Mouse (Mus musculus): Measurements from ENCODE around the gene Hsp90b1. TPM values are rescaled to one million over a fixed set of nuclear protein-coding genes. Genes with fewer than 3 reads are reported as not detected.
A peak's percentile ranks its signal among the peaks of the same experiment; 100 is the strongest.
"Not testable (repeated sequence)": the region's sequence is repeated elsewhere in the genome, so short reads cannot be mapped to it uniquely, and the experiment has no call there.

Gene Hsp90b1
- polyA plus RNA-seq, 1 experiment from 2014 or later = 246 TPM

DNA sequence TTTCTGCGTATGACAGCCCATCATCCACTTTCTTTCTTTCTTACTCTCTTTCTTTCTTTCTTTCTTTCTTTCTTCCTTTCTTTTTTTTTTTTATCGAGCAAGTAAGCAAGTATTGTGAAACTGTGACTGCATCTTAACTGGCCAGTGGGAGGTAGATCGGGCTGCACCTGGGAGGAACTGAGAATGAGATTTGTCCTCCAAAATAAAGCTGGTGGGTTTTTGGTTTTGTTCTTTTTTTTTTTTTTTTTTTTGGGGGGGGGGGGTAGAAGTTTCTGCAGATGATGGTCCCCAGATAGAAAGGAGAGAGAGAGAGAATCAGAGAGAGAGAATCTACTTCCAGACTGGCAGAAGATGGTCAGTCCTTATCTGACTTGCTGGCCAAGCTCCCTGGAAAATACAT, 1.8 kb upstream of the Hsp90b1 start:
- Histone ChIP-seq H3K27ac (ENCODE audit: low read depth, low read length) (no peak overlapping the region; the same call in 1 of the 2 replicates), H3K9ac (replicated peaks; ENCODE audit: low read depth, low read length) (peak overlapping the region; percentile 69; the same call in 1 of the 2 replicates), H3K4me2 (ENCODE audit: low read depth, low read length) (peak overlapping the region; percentile 65; the same call in 1 of the 2 replicates), H3K4me1 (ENCODE audit: control insufficient read depth, insufficient read depth, low read length) (peaks cover 22% of the 10 kb centered on the region), H3K27me3 (ENCODE audit: control insufficient read depth, insufficient read depth, low read length) (no peaks in the 10 kb centered on the region), H3K4me3 (ENCODE audit: low read depth, low read length) (no peak overlapping the region), H3K36me3 (ENCODE audit: control insufficient read depth, insufficient read depth, low read length) (peaks cover 8% of the 10 kb centered on the region), H3K9me3 (ENCODE audit: control insufficient read depth, low read length) (no peaks in the 10 kb centered on the region)
- no peak for ATAC-seq (ENCODE audit: low read depth)
- WGBS = 87% methylated on average over 3 of the region's 3 CpGs

DNA sequence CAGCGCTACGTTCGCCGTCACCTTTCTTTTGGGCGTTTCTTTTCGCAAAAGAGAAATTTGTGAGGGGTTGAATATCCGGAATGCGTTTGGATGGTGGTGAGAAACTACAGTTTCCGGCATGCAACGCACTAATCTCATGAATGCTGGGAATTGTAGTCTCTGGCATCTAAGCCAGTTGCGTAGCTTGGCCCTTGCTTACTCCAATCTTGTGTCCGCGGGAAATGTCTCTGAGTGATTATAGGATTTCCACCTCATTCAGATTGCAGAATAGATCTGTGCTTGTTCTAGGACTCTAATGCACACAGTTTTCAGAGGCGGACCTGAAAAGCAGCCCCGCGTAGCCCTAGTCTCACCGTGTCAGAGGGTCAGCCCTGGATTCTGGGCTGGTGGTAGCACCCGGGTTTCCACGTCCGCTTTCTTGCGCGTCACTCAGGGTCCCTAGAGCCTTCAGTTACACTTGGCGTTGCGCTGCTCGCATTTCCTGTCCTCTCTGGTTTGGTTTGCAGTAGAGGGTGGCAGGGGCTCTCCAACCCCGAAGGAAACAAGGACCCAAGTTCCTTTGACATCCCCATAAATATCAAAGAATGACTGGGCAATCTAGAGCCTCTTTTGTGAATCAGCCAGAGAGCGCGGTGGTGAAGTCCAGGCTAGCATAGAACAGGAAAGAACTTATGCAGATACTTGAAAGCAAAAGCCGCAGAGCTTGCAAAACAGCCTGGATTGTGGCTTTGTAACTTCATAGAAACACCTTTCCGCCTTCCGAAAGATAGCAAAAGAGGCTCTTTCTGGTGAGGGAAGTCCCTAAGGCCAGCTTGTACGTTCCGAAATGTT, 828 bp upstream of the Hsp90b1 start:
- H3K9me3 ChIP-seq (ENCODE audit: control insufficient read depth, low read length) = no peaks in the 10 kb centered on the region
- peaks cover 15% of the 10 kb centered on the region for H3K36me3 ChIP-seq (ENCODE audit: control insufficient read depth, insufficient read depth, low read length)
- H3K4me1 ChIP-seq (ENCODE audit: control insufficient read depth, insufficient read depth, low read length) = peaks cover 26% of the 10 kb centered on the region
- H3K4me2 ChIP-seq (ENCODE audit: low read depth, low read length) = peak overlapping the region; percentile 65
- H3K4me3 ChIP-seq (ENCODE audit: low read depth, low read length) = peak overlapping the region; percentile 82
- H3K27ac ChIP-seq (ENCODE audit: low read depth, low read length) = peak overlapping the region; percentile 93
- WGBS = 4% methylated on average over 33 of the region's 33 CpGs
- no peaks in the 10 kb centered on the region for H3K27me3 ChIP-seq (ENCODE audit: control insufficient read depth, insufficient read depth, low read length)
- peak overlapping the region; percentile 69 for H3K9ac ChIP-seq (replicated peaks; ENCODE audit: low read depth, low read length)
- peak; percentile 91 for ATAC-seq (ENCODE audit: low read depth)

DNA sequence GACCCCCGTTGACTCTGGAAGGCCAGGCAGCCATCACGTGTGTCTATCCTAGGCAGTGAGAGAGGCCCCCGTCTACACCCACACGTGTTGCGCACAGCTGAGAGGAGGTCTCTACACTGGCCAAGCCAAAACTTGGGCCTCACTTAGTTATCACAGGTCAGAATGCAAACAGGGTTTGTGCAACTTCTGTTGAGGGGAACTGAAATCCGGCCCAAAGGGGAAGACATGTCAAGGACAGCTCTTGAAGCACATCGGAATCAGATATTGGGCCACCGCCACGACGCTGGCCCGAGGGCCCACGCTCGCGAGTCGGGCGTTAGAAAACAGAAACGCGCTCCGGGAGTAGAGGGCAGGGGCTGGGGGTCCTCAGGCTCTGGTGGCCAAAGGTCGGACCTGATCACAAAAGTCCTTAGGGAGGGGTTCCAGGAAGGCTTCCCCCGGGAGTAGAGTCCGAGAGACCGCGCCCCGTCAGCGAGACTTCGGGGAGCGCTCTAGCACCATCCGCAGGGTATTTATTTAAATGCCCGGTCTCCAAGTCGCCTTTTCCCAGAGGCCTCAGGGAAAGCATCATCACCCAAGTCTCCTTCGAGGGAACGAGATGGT, 619 bp downstream of the Hsp90b1 start:
- WGBS = under 1% methylated on average over 33 of the region's 33 CpGs
- H3K4me1 ChIP-seq (ENCODE audit: control insufficient read depth, insufficient read depth, low read length) = peaks cover 34% of the 10 kb centered on the region
- H3K4me3 ChIP-seq (ENCODE audit: low read depth, low read length) = peak overlapping the region; percentile 82
- ATAC-seq (ENCODE audit: low read depth) = peak; percentile 4
- H3K9me3 ChIP-seq (ENCODE audit: control insufficient read depth, low read length) = no peaks in the 10 kb centered on the region
- H3K36me3 ChIP-seq (ENCODE audit: control insufficient read depth, insufficient read depth, low read length) = peaks cover 29% of the 10 kb centered on the region
- H3K27me3 ChIP-seq (ENCODE audit: control insufficient read depth, insufficient read depth, low read length) = no peaks in the 10 kb centered on the region
- H3K4me2 ChIP-seq (ENCODE audit: low read depth, low read length) = peak overlapping the region; percentile 62
- peak overlapping the region; percentile 85 for H3K27ac ChIP-seq (ENCODE audit: low read depth, low read length)
- H3K9ac ChIP-seq (replicated peaks; ENCODE audit: low read depth, low read length) = peak overlapping the region; percentile 93

DNA sequence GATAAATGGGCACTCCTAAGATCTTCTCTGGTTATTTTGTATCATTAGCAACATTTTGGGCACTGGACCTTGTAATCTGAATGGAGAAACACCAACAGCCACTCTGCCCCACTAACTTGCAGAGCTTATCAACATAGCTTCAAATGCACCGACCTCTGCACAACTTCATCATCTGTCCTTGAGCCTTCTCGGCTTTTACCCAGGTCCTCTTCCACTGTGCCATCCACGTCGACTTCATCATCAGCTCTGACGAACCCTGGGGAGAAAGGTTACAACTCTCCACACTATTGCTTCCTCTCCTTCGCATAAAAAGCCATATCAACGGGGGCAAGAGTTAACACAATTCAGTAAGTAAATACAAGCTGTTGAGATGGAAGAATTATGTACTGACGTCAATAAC, 1.2 kb downstream of the Hsp90b1 start:
- Histone ChIP-seq H3K4me3 (ENCODE audit: low read depth, low read length) (peak overlapping the region; percentile 82), H3K27ac (ENCODE audit: low read depth, low read length) (no peak overlapping the region), H3K36me3 (ENCODE audit: control insufficient read depth, insufficient read depth, low read length) (peaks cover 31% of the 10 kb centered on the region), H3K4me2 (ENCODE audit: low read depth, low read length) (peak overlapping the region; percentile 62), H3K4me1 (ENCODE audit: control insufficient read depth, insufficient read depth, low read length) (peaks cover 40% of the 10 kb centered on the region), H3K9me3 (ENCODE audit: control insufficient read depth, low read length) (no peaks in the 10 kb centered on the region), H3K27me3 (ENCODE audit: control insufficient read depth, insufficient read depth, low read length) (no peaks in the 10 kb centered on the region), H3K9ac (replicated peaks; ENCODE audit: low read depth, low read length) (peak overlapping the region; percentile 93)
- no peak for ATAC-seq (ENCODE audit: low read depth)
- 7% methylated on average over 8 of the region's 8 CpGs for WGBS

DNA sequence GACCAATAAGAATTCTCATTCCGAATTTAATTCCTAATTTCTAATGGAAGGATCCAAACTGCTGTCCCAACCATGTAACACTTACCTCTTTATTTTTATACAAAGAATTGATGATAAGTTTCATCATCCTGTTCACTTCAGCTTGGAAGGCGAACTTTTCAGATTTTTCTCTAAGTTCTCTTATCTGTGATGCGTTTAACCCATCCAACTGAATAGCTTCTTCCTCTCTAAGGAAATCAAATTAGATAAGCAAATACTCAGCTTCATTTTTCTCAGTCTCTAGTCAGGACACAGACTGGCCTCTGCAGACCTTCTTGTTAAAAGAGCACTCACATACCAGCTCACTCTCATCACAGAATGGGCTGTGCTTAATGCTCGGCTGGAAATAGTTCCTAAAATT, 1.9 kb downstream of the Hsp90b1 start:
- peaks cover 41% of the 10 kb centered on the region for H3K4me1 ChIP-seq (ENCODE audit: control insufficient read depth, insufficient read depth, low read length)
- no peaks in the 10 kb centered on the region for H3K27me3 ChIP-seq (ENCODE audit: control insufficient read depth, insufficient read depth, low read length)
- H3K9ac ChIP-seq (replicated peaks; ENCODE audit: low read depth, low read length) = no peak overlapping the region
- no peak for ATAC-seq (ENCODE audit: low read depth)
- H3K36me3 ChIP-seq (ENCODE audit: control insufficient read depth, insufficient read depth, low read length) = peaks cover 37% of the 10 kb centered on the region
- WGBS = 82% methylated on average over 4 of the region's 4 CpGs
- H3K4me3 ChIP-seq (ENCODE audit: low read depth, low read length) = 0 out of 2 replicates have a peak overlapping the region, but pooled peaks have one; percentile 82
- H3K27ac ChIP-seq (ENCODE audit: low read depth, low read length) = no peak overlapping the region
- H3K9me3 ChIP-seq (ENCODE audit: control insufficient read depth, low read length) = no peaks in the 10 kb centered on the region
- H3K4me2 ChIP-seq (ENCODE audit: low read depth, low read length) = peak overlapping the region; percentile 62; the same call in 1 of the 2 replicates

DNA sequence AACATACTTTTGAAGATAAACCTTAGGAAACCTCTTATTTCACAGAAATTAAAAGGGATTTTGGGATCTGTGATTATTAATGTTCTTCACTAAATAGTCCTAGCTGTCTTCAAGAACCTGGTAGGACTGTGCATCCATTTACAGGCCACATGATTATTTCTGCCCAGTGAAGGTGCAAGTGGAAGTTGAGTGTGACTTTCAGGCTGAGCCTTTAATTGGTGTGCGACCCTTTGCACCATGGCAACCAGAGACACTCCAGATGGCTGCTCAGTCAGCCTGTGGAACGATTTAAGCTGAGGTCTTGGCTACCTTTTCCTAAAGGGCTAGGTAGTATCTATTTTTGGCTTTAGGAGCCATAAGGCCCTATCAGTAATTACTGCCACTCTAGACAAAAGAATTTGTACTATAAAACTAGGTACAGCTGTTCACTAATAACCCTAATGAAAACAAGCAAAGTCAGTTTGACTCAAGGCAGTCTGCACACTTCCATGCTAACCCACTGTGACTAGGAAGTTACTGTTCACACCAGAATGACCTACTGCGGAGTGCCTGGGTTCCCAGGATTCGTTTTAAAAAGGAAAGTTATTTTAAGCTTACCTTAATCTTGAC, 2.9 kb downstream of the Hsp90b1 start:
- Histone ChIP-seq H3K9ac (replicated peaks; ENCODE audit: low read depth, low read length) (no peak overlapping the region), H3K4me1 (ENCODE audit: control insufficient read depth, insufficient read depth, low read length) (peaks cover 41% of the 10 kb centered on the region), H3K4me3 (ENCODE audit: low read depth, low read length) (no peak overlapping the region), H3K27ac (ENCODE audit: low read depth, low read length) (no peak overlapping the region), H3K9me3 (ENCODE audit: control insufficient read depth, low read length) (no peaks in the 10 kb centered on the region), H3K27me3 (ENCODE audit: control insufficient read depth, insufficient read depth, low read length) (no peaks in the 10 kb centered on the region), H3K4me2 (ENCODE audit: low read depth, low read length) (no peak overlapping the region), H3K36me3 (ENCODE audit: control insufficient read depth, insufficient read depth, low read length) (peaks cover 46% of the 10 kb centered on the region)
- 48% methylated on average over 4 of the region's 4 CpGs for WGBS
- no peak for ATAC-seq (ENCODE audit: low read depth)

DNA sequence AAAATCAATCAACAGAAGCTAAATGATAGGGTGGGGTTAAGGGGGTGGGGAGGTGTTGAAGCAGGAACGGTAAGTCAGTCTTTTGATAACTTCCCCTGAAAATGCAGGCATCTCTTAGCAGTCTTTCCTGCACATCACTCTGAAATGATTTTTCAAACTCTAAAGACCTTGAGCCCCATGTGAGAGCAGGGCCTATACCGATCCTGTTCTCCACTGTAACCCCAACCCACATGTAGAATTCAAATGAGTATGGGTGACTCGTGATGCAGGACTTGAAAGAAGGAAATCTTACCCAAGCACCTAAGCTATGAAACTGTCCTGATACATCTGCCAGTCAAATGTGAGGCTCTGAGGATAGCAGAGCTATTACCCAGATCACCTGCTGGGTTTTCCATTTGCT, 4.3 kb downstream of the Hsp90b1 start:
- Histone ChIP-seq H3K9ac (replicated peaks; ENCODE audit: low read depth, low read length) (no peak overlapping the region), H3K27me3 (ENCODE audit: control insufficient read depth, insufficient read depth, low read length) (no peaks in the 10 kb centered on the region), H3K36me3 (ENCODE audit: control insufficient read depth, insufficient read depth, low read length) (peaks cover 52% of the 10 kb centered on the region), H3K27ac (ENCODE audit: low read depth, low read length) (no peak overlapping the region), H3K9me3 (ENCODE audit: control insufficient read depth, low read length) (no peaks in the 10 kb centered on the region), H3K4me3 (ENCODE audit: low read depth, low read length) (no peak overlapping the region), H3K4me2 (ENCODE audit: low read depth, low read length) (no peak overlapping the region), H3K4me1 (ENCODE audit: control insufficient read depth, insufficient read depth, low read length) (peaks cover 41% of the 10 kb centered on the region)
- 66% methylated on average over 3 of the region's 3 CpGs for WGBS
- ATAC-seq (ENCODE audit: low read depth) = no peak

DNA sequence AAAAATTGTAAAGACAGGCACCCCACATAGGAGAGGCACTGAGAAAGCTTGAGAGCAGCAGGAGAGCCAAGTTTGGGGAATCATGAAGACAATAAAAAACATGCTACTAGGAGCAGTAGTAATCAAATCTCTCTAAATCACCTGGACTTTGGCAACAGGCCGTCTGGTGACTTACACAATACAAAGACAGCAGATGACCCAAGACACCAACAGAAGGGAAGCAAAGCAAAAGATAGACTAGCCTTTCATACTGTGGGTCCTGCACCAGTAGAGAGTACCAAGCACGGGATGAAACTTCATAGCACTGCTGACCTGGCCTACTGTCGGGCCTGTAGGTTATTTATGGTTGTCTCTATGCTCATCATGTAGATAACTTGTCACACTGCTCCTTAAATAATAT, 5.1 kb downstream of the Hsp90b1 start:
- Histone ChIP-seq H3K9ac (replicated peaks; ENCODE audit: low read depth, low read length) (no peak overlapping the region), H3K36me3 (ENCODE audit: control insufficient read depth, insufficient read depth, low read length) (peaks cover 59% of the 10 kb centered on the region), H3K4me3 (ENCODE audit: low read depth, low read length) (no peak overlapping the region), H3K4me2 (ENCODE audit: low read depth, low read length) (no peak overlapping the region), H3K4me1 (ENCODE audit: control insufficient read depth, insufficient read depth, low read length) (peaks cover 41% of the 10 kb centered on the region), H3K27ac (ENCODE audit: low read depth, low read length) (no peak overlapping the region), H3K27me3 (ENCODE audit: control insufficient read depth, insufficient read depth, low read length) (no peaks in the 10 kb centered on the region), H3K9me3 (ENCODE audit: control insufficient read depth, low read length) (no peaks in the 10 kb centered on the region)
- no peak for ATAC-seq (ENCODE audit: low read depth)
- WGBS = 48% methylated on average over 3 of the region's 3 CpGs

DNA sequence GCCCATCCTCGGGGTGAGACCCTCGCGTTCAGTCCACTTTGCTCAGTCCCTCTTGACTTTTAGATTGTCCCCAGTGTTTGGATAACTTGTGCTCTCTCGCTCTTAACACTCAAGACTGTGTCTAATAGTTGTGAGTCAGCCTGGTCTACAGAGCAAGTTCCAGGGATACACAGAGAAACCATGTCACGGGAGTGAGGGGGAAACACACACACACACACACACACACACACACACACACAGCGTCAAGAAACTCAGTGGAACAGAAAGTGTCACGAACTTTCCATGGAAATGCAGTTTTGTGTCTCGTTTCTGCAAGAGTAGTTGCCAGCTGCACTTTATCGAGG, 19.3 kb downstream of the Hsp90b1 start:
- H3K4me2 ChIP-seq (ENCODE audit: low read depth, low read length) = peak overlapping the region; percentile 57
- WGBS = 23% methylated on average over 9 of the region's 9 CpGs
- H3K9me3 ChIP-seq (ENCODE audit: control insufficient read depth, low read length); H3K27me3 ChIP-seq (ENCODE audit: control insufficient read depth, insufficient read depth, low read length); ATAC-seq (ENCODE audit: low read depth); H3K4me1 ChIP-seq (ENCODE audit: control insufficient read depth, insufficient read depth, low read length); H3K27ac ChIP-seq (ENCODE audit: low read depth, low read length); H3K36me3 ChIP-seq (ENCODE audit: control insufficient read depth, insufficient read depth, low read length): not testable (repeated sequence)
- peak overlapping the region; percentile 76; the same call in 1 of the 2 replicates for H3K9ac ChIP-seq (replicated peaks; ENCODE audit: low read depth, low read length)
- peak overlapping the region; percentile 56 for H3K4me3 ChIP-seq (ENCODE audit: low read depth, low read length)

Data from neural tube, embryonic 14.5 days (tissue).